Mouse (Mus musculus): ENCODE data around the gene Tysnd1. TPM values are rescaled to one million over a fixed set of nuclear protein-coding genes. Genes with fewer than 3 reads are reported as not detected.

Gene Tysnd1
- polyA plus RNA-seq, 1 experiment from 2014 or later, result 37.4 TPM

DNA sequence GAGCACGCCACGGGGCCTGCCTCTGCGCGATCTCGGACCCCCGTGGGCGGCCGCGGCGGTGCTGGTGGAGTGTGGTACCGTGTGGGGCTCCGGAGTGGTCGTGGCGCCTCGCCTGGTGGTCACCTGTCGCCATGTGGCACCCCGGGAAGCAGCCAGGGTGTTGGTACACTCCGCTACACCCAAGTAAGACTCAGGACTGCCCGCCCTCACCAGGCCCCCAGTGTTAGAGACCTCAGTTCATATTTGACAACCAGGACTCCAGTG is 1.2 kb downstream of the Tysnd1 start:
- Histone ChIP-seq H3K4me3 (peak overlapping the region; percentile 96), H3K9ac (peak overlapping the region; percentile 82), H3K27me3 (0 out of 2 replicates have a peak, but pooled peaks cover 4% of the 10 kb centered on the region), H3K36me3 (peaks cover 36% of the 10 kb centered on the region), H3K4me1 (peaks cover 20% of the 10 kb centered on the region), H3K4me2 (replicated peaks) (peak overlapping the region; percentile 100), H3K9me3 (replicated peaks) (no peaks in the 10 kb centered on the region), H3K27ac (no peak overlapping the region)
- 12% methylated on average over 18 of the region's 19 CpGs for WGBS
- no peak for ATAC-seq (ENCODE audit: low FRiP score)

DNA sequence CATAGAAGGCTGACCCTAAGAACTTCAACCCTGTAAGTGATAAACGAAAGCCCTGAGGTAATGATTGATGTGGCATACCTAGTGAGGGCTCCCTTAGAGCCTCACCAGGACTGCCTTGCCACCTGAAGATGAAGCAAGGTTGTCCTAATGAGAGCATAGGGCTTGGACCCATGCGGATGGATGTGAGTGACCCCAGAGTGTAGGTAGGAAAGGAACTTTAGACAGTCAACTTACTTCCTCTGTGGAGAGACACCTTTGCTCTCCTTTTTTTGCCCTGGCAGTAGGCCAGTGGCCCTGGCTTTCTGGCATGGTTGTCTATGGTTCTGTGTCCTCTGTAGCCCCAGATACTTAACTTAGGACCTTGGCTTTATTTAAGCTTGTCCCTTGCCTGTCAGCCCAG is 1.7 kb downstream of the Tysnd1 start:
- peaks cover 36% of the 10 kb centered on the region for H3K36me3 ChIP-seq
- no peak overlapping the region for H3K27ac ChIP-seq
- H3K4me2 ChIP-seq (replicated peaks), result peak overlapping the region; percentile 100
- peak overlapping the region; percentile 82 for H3K9ac ChIP-seq
- H3K4me1 ChIP-seq, result peaks cover 20% of the 10 kb centered on the region
- 0 out of 2 replicates have a peak, but pooled peaks cover 4% of the 10 kb centered on the region for H3K27me3 ChIP-seq
- no peak for ATAC-seq (ENCODE audit: low FRiP score)
- H3K9me3 ChIP-seq (replicated peaks), result no peaks in the 10 kb centered on the region
- peak overlapping the region; percentile 96 for H3K4me3 ChIP-seq
- WGBS, result 89% methylated on average over 2 of the region's 2 CpGs

DNA sequence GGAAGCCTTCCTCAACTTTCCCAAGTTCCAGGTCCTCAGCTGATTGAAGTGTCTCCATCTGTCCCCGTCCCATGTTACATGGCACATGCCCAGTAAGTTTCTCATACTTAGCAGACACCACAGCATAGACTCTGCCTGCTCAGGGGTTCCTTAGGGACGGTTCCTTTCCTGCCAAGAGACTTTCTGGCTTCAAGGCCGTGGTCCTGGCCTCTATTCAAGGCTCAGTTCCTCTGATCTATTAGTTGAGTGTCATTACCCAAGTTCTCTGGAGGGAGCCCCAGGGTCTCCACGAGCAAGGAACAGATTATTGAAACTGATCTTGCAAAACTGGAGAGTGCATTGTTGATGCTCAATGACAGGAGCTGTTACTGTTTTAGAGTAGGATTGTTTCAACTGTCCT is 9.3 kb downstream of the Tysnd1 start:
- ATAC-seq (ENCODE audit: low FRiP score), result no peak
- H3K27ac ChIP-seq, result no peak overlapping the region
- peaks cover 39% of the 10 kb centered on the region for H3K36me3 ChIP-seq
- H3K27me3 ChIP-seq, result no peaks in the 10 kb centered on the region
- no peaks in the 10 kb centered on the region for H3K4me1 ChIP-seq
- no peak overlapping the region for H3K4me3 ChIP-seq
- WGBS, result 86% methylated on average over 4 of the region's 4 CpGs
- no peaks in the 10 kb centered on the region for H3K9me3 ChIP-seq (replicated peaks)
- no peak overlapping the region for H3K4me2 ChIP-seq (replicated peaks)
- H3K9ac ChIP-seq, result no peak overlapping the region

GRCm38 (mm10) chr10:61706412-61707375 is 11.4 kb downstream of the Tysnd1 start:
- Histone ChIP-seq H3K27ac (no peak overlapping the region), H3K4me3 (no peak overlapping the region), H3K4me2 (replicated peaks) (no peak overlapping the region), H3K27me3 (no peaks in the 10 kb centered on the region), H3K9ac (no peak overlapping the region), H3K9me3 (replicated peaks) (no peaks in the 10 kb centered on the region), H3K36me3 (peaks cover 30% of the 10 kb centered on the region), H3K4me1 (no peaks in the 10 kb centered on the region)
- ATAC-seq (ENCODE audit: low FRiP score), result no peak
- 72% methylated on average over 6 of the region's 6 CpGs for WGBS

DNA sequence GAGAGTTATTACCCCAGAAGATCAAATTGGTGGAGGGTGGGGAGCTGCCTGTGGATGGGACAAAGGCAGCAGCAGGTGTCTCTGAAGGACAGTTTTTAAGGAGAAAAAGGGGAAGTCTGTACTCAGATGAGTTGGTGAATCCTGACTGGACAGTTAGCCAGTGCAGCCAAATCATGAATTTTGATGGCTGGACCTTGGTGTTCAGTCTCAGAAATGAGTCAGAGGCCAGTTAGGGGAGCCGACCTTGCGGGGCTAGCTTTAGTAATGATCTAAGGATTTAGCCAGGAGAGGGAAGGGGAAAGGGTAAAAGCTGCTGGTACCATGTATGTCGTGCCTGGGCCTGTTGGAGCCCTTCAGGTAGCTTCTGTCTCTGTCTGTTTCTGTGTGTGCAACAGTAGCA is 18.3 kb downstream of the Tysnd1 start:
- Histone ChIP-seq H3K27me3 (peaks cover 27% of the 10 kb centered on the region), H3K27ac (no peak overlapping the region), H3K36me3 (no peaks in the 10 kb centered on the region), H3K4me3 (no peak overlapping the region), H3K9me3 (replicated peaks) (no peaks in the 10 kb centered on the region), H3K9ac (no peak overlapping the region), H3K4me1 (peaks cover 11% of the 10 kb centered on the region), H3K4me2 (replicated peaks) (no peak overlapping the region)
- no peak for ATAC-seq (ENCODE audit: low FRiP score)
- 72% methylated on average over 3 of the region's 3 CpGs for WGBS

DNA sequence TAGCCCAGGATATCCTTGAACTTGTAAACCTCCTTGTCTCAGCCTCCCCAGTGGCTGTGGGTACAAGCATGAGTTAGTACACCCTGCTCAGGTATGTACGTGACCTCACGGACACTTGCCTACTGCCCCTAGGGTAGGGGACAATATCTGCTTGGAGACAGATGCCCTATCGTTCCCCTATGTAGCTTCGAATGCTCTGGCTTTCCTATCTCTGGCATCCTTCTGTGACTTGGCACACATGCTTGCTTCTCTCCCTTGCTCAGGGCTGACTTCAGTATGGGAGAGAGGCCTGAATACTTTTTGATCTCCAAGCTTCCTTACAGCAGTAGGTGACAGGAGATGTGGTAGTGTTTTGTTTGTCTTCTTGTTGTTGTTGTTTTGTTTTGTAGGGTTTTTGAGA is 18.8 kb downstream of the Tysnd1 start:
- Histone ChIP-seq H3K4me1 (peaks cover 11% of the 10 kb centered on the region), H3K9me3 (replicated peaks) (no peaks in the 10 kb centered on the region), H3K36me3 (no peaks in the 10 kb centered on the region), H3K27ac (no peak overlapping the region), H3K9ac (no peak overlapping the region), H3K27me3 (peaks cover 27% of the 10 kb centered on the region), H3K4me3 (no peak overlapping the region), H3K4me2 (replicated peaks) (no peak overlapping the region)
- ATAC-seq (ENCODE audit: low FRiP score), result no peak
- 95% methylated on average over 4 of the region's 4 CpGs for WGBS

DNA sequence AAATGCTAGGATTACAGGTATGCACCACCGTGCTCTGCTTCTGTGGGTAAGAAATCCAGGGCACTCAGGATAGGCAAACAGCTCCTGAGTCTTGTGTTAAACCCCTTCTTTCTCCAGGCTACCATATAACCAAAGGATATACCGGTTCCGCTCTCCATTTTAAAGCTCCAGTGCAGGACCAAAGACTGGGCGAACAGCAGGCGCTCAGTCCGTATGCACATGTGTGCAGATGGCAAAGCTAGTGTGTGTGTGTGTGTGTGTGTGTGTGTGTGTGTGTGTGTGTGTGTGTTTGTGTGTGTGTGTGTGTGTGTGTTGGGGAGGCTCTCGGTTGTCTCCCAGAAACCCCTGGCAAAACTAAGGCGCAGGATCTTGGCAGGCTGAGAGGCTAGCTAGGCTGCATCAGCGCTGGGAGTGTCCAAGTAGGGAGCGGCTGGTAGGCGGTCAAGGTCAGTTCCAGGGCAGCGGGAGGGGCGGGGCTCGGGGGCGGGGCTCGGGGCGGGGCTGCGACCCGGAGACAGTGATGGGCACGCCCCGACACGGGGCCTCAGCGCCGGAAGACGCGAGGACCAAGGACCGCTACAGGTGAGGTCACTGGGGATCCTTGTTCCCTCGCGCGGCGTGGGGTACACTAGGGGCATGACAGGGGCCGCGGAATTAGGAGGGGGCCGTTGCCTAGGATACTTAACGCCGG is 19.6 kb downstream of the Tysnd1 start, which contains the start of gene Aifm2:
Aifm2 (plus strand) TSS at position 493 of the 691 bp plus-strand sequence.
- ATAC-seq (ENCODE audit: low FRiP score), result peak; percentile 72
- Histone ChIP-seq H3K4me3 (peak within 1 kb of the TSS; percentile 40), H3K9ac (peak within 1 kb of the TSS; percentile 39), H3K27me3 (peaks cover 27% of the 10 kb centered on the region), H3K4me1 (peaks cover 11% of the 10 kb centered on the region), H3K27ac (no peak within 1 kb of the TSS), H3K4me2 (replicated peaks) (peak within 1 kb of the TSS; percentile 80), H3K36me3 (no peaks in the 10 kb centered on the region), H3K9me3 (replicated peaks) (no peaks in the 10 kb centered on the region)
- 15% methylated on average over 32 of the region's 36 CpGs for WGBS

- no peaks in the 10 kb centered on the region for H3K36me3 ChIP-seq
- no peaks in the 10 kb centered on the region for H3K9me3 ChIP-seq (replicated peaks)
- peak overlapping the region; percentile 80 for H3K4me2 ChIP-seq (replicated peaks)
- peak overlapping the region; percentile 40 for H3K4me3 ChIP-seq
- peak; percentile 61; the same call in 1 of the 2 replicates for ATAC-seq (ENCODE audit: low FRiP score)
- no peak overlapping the region for H3K27ac ChIP-seq
- peaks cover 27% of the 10 kb centered on the region for H3K27me3 ChIP-seq
- H3K9ac ChIP-seq, result peak overlapping the region; percentile 39
- H3K4me1 ChIP-seq, result peaks cover 11% of the 10 kb centered on the region
- 6% methylated on average over 11 of the region's 11 CpGs for WGBS
These were observed 20.1 kb downstream of the Tysnd1 start for GRCm38 (mm10) chr10:61715462-61715837.

GRCm38 (mm10) chr10:61715996-61716864 is 20.9 kb downstream of the Tysnd1 start:
- H3K27ac ChIP-seq, result no peak overlapping the region
- H3K4me2 ChIP-seq (replicated peaks), result peak overlapping the region; percentile 80; the same call in 1 of the 2 replicates
- no peak overlapping the region for H3K9ac ChIP-seq
- H3K4me1 ChIP-seq, result peaks cover 11% of the 10 kb centered on the region
- H3K9me3 ChIP-seq (replicated peaks), result no peaks in the 10 kb centered on the region
- 74% methylated on average over 7 of the region's 7 CpGs for WGBS
- ATAC-seq (ENCODE audit: low FRiP score), result no peak
- H3K36me3 ChIP-seq, result no peaks in the 10 kb centered on the region
- peak overlapping the region; percentile 40; the same call in 1 of the 2 replicates for H3K4me3 ChIP-seq
- peaks cover 27% of the 10 kb centered on the region for H3K27me3 ChIP-seq

DNA sequence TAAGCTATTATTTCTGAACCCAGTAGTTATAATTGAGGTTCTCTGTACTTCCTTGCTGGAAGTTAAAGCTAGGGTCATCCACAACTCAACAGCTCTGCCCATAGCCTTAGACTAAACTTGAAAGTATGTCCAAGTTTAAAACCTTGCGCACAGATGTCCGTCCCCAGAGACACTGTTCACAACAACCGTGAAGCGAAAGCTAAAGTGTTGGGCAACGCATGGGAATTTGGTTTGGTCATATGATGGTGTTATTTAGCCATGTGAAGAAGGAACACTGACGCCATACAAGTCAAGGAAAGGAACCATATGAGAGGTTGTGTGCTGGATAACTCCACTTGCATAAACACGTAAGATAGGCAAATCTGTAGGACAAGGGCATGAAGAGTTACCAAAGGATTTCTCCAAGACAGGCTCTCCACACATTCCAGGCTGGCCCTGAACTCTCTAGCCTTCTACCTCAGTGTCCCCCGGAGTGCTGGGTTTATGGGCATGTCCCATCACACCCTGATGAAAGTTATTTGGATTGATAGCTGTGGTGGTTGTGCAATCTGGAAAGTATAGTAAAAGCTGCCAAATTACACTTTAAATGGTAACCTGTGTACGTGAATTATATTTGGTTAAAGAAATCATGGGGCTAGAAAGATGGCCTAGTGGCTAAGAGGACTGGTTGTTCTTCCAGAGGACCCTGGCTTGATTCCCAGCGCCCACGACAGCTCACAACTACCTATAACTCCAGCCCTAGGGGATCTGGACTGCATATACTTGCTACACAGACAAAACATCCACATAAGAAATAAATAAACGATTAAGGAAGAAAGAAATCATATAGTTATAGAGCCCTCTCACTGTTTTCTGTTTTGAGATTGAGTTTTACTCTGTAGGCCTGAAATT is 22.3 kb downstream of the Tysnd1 start:
- 91% methylated on average over 12 of the region's 12 CpGs for WGBS
- H3K4me1 ChIP-seq, result peaks cover 11% of the 10 kb centered on the region
- no peak overlapping the region for H3K4me3 ChIP-seq
- no peaks in the 10 kb centered on the region for H3K36me3 ChIP-seq
- H3K27me3 ChIP-seq, result peaks cover 27% of the 10 kb centered on the region
- no peaks in the 10 kb centered on the region for H3K9me3 ChIP-seq (replicated peaks)
- H3K4me2 ChIP-seq (replicated peaks), result no peak overlapping the region
- no peak overlapping the region for H3K9ac ChIP-seq
- no peak for ATAC-seq (ENCODE audit: low FRiP score)
- no peak overlapping the region for H3K27ac ChIP-seq

DNA sequence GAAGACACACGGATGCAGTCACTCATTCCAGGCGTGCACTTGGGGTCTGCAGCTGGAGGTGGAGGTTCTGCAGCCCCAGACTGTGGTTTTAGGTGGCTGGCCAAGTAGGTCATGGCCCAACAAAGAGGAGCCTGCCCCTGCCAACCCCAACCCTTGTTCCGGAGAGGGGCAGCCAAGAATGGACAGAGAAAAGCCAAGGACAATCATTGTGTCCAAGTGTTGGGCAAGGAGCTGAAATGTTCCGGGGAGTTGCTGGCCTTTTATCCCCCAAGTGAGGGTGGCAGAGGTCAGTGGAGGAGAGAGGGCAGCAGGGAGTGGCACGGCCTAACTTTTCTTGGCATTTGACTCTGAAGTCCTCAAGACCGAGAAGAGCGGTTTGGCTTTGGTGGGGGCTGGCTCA is 25.0 kb downstream of the Tysnd1 start:
- H3K9me3 ChIP-seq (replicated peaks), result no peaks in the 10 kb centered on the region
- 88% methylated on average over 7 of the region's 7 CpGs for WGBS
- H3K27me3 ChIP-seq, result peaks cover 13% of the 10 kb centered on the region
- H3K9ac ChIP-seq, result no peak overlapping the region
- no peak for ATAC-seq (ENCODE audit: low FRiP score)
- no peaks in the 10 kb centered on the region for H3K36me3 ChIP-seq
- H3K4me1 ChIP-seq, result peaks cover 5% of the 10 kb centered on the region
- H3K27ac ChIP-seq, result no peak overlapping the region
- H3K4me3 ChIP-seq, result no peak overlapping the region
- H3K4me2 ChIP-seq (replicated peaks), result no peak overlapping the region
